Mouse (Mus musculus): ENCODE data around the gene Cryaa. TPM values are rescaled to one million over a fixed set of nuclear protein-coding genes. Genes with fewer than 3 reads are reported as not detected.

The Cryaa gene
- total RNA-seq (2023), result not detected

DNA sequence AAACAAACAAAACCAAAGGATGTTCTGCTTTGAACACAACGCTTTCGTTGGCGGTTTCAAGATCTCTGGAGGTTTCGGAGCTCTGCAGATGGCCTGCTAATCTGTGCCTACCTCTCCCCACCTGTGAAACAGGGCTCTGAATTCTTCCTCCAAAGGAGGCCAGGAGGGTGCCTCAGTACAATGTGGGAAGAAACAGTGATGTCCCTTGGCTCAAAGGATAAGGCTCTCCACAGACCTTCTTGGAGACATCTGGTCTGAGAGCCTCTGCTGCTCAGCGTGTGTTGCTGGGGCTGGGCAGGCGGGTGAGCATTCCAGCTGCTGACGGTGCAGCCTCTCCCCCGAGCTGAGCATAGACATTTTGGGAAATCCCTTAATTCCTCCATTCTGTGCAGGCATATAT is at the start of gene Cryaa:
Gene Cryaa, plus strand, starts transcription at position 301 of the 400 bp plus-strand sequence.

DNA sequence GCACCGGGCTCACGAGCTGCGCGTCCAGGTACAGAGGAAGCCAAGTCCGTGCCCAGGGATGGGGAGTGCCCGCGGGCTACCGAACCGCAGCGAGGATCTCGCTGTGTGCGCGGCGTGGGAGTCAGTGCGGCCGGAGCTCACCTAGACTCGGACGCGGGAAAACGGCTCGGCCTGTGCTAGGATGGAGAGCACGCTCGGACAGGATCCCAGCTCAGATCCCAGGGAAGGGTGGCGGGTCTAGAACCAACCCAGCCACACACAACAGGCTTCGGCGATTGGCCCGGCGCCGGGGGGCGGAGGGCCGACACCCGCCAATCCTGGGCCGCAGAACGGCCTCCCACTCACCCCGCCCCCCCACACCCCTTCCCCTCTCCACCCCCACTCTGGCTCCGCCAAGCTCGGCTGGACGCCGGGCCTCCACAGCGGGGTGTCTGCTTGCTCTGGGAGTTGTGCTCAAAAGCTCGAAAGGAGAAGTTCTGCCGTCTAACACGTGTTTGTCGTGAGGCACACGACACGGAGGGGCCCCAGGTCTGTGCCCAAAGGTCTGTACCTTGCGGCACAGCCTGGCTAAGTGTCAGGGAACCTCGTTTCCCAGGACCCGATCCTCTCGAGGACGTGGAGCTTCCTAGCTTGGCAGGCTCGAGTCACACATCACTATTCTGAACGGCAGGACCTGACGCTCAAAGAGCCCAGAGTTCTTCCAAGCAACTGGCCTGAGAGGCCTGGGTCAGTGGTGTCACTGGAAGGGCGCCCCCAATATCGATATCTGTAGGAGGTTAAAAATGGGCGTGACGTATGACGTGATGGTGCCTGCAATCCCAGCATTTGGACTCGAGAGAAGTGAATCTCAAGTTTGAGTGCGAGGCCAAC is 40.4 kb upstream of the Cryaa start, which contains the start of gene Cbs:
Gene Cbs, minus strand, starts transcription at position 297 of the 870 bp plus-strand sequence.

DNA sequence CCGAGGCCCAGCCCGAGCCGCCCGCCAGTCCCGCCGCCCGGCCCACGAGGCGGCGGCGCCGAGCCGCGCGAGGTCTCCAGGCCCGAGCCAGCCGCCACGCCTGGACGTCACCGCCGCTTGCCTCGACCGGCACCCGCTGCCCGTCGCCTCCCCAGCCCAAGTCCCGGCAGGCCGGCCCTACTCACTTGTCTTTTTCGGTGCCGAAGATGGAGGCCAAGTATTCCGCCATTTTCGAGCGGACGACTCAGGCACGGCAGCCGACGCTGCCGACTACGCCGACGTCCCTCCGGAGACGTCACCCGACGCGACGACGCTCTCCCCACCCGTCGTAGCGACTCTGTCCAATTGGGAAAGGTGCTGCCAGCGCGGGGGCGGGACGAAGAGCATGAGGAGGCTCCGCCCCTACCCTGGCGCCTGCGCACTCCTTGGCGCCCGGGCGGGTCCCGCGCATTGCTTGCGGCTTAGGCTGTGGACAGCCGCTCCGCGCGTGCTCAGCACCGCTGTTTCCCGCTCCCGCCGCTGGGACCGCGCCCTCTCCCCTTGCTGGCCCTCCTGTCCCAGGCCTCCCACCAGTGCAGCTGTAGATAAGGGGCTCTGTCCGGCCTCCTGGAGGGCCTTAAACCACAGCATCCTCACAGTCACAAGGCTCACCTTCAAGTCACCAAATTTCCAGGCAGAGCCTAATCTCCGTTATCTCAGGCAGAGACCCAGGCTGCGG is 19.0 kb upstream of the Cryaa start, which contains the start of gene U2af1:
Gene U2af1, minus strand, starts transcription at position 425 of the 718 bp plus-strand sequence.

Other genes with a start within 250 kb of the Cryaa start
- gene Wdr4, start 157.8 kb upstream of the Cryaa start, total RNA-seq (2023), result 10 to 100 TPM; 12.8 to 21.9 TPM
- 10 to 100 TPM; 74.3 to 85.4 TPM for gene Ndufv3, start 157.7 kb upstream of the Cryaa start, total RNA-seq (2023)
- 10 to 100 TPM; 28.5 to 33.7 TPM for gene Pknox1, start 113.1 kb upstream of the Cryaa start, total RNA-seq (2023)
- gene Cbs, start 40.6 kb upstream of the Cryaa start, total RNA-seq (2023), result not detected
- 100 to 1,000 TPM; 198 to 215 TPM for gene U2af1, start 18.9 kb upstream of the Cryaa start, total RNA-seq (2023)
- gene Sik1, start 178.0 kb downstream of the Cryaa start, total RNA-seq (2023), result 100 to 1,000 TPM; 527 to 599 TPM